Mouse (Mus musculus): ENCODE data around the gene Rabif. TPM values are rescaled to one million over a fixed set of nuclear protein-coding genes. Genes with fewer than 3 reads are reported as not detected.
"Not testable (repeated sequence)": the region's sequence is repeated elsewhere in the genome, so short reads cannot be mapped to it uniquely, and the experiment has no call there.

Gene Rabif
- total RNA-seq (2021) = 1 to 10 TPM; 8.0 to 9.7 TPM
- long read RNA-seq, experiment 1, transcript Rabif-201 (2 exons, 2,861 nt) = major isoform, 8 of 9 reads
- long read RNA-seq, experiment 1, partial matches to known transcripts = 0 of 9 reads
- long read RNA-seq, experiment 1, other reads (novel, unspliced or antisense) = 1 of 9 reads
- long read RNA-seq, experiment 2, transcript Rabif-201 (2 exons, 2,861 nt) = major isoform, 7 of 10 reads
- long read RNA-seq, experiment 2, partial matches to known transcripts = 0 of 10 reads
- long read RNA-seq, experiment 2, other reads (novel, unspliced or antisense) = 3 of 10 reads

GRCm38 (mm10) chr1:134494428-134495215, at the start of gene Rabif:
Gene Rabif (plus strand): TSS chr1:134494648.
- peak; percentile 98 to 99 for DNase-seq

DNA sequence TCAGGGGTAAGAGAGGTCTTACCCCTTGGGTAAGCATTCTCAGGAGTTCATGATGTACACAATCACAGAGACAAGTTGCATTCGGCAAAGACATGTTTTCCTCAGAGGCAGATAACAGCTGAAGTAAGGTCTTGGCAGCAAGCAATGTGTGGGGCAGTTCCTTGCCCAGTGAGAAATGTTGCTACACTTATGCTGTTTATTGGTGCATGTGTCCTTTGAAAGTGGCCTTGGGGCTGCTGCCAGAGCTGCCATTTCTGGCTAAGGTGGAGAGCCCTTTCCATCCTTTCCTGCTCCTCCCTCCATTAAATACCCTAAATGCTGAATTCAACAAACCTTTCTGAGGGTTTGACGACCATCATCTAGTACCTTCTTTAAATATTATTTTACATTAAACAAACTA, 49.0 kb upstream of the Rabif start:
- DNase-seq = no peak

- not testable (repeated sequence) for DNase-seq
These were observed 45.9 kb upstream of the Rabif start for GRCm38 (mm10) chr1:134448537-134448936.

DNA sequence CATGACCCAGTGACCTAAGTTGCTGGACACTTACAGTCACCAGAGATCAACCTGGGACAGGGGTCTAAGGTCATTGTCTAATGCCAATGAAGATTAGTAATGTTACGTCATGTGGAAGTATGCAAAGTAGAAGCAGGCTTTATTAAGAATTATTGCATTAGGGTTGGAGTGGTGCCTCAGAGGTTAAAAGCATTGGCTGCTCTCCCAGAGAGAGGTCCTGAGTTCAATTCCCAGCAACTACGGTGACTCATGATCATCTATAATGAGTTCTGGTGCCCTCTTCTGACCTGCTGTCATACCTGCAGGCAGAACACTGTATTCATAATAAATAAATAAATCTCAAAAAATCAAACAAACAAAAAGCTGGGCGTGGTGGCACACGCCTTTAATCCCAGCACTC, 44.2 kb upstream of the Rabif start:
- DNase-seq = no peak

GRCm38 (mm10) chr1:134450986-134451385, 43.5 kb upstream of the Rabif start:
- DNase-seq = peak; percentile 35 to 67

DNA sequence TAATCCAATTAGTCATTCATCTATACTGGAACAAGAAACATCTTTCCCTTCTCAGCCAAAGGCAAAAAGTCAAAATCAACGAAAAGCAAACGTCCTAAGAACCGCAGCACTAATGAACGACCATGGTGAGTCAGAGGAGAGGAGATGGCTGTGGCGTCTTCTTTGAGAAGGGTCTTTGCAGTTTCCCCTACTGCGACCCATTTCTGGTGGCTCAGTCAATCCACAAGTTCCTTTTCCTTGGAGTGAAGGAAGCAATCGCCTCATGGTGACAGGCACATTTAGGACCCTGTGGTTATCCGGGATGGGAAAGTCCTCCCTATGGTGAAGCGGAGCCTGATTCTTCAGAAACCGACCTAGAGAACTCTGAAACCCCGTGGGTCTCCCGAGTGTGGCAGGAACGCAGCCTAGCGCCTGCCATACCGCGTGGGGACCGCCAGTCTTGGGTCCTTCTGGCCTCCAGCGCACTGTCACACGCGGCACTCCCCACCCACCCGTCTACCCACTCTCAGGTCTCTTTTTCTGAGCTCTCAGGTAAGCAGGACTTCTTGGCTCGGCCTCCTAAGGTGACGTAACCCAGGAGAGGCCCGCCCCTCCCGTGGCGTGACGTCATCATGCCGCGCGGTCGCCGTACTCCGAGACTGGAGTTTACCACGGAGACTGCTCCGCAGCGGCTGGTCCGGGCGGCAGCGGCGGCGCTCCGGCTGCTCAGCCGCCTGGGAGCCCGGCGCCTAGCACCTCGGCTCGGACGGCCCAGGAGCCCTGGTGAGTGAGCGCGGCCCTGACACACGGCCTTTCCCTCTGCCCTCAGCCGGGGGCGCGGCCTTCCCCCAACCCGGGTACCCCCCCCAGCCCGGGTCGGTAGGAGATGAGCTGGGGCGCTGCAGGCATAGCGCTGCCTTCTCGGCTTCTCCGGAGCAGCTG, 39.3 kb upstream of the Rabif start, which contains the start of gene Klhl12:
Klhl12 (plus strand) TSS at position 628 of the 921 bp plus-strand sequence.
- DNase-seq = peak; percentile 94 to 98

GRCm38 (mm10) chr1:134456060-134456459, 38.4 kb upstream of the Rabif start:
- no peak for DNase-seq

- peak in 1 of 2 experiments; percentile 2 for DNase-seq
These were observed 36.2 kb upstream of the Rabif start for GRCm38 (mm10) chr1:134458139-134458727.

- DNase-seq = no peak
These were observed 33.9 kb upstream of the Rabif start for GRCm38 (mm10) chr1:134460294-134461284.

DNA sequence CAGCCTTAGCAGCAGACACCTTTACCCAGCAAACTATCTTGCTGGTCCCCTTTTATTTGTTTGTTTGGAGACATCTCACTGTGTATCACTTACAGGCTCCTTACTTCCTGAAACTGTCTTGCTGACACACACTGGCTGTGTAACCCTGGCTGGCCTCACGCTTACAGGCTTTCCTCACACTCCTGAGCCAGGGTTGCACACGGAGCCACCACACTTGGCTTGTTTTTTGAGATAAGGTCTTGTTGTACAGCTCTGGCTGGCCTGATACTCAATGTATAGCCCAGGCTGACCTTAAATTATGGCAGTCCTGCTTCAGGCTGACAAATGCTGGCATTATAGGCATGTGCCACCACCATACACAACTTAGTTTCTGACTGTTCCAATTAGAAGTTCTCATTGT, 9.8 kb upstream of the Rabif start:
- no peak for DNase-seq

GRCm38 (mm10) chr1:134490903-134491801, 3.3 kb upstream of the Rabif start:
- no peak for DNase-seq

DNA sequence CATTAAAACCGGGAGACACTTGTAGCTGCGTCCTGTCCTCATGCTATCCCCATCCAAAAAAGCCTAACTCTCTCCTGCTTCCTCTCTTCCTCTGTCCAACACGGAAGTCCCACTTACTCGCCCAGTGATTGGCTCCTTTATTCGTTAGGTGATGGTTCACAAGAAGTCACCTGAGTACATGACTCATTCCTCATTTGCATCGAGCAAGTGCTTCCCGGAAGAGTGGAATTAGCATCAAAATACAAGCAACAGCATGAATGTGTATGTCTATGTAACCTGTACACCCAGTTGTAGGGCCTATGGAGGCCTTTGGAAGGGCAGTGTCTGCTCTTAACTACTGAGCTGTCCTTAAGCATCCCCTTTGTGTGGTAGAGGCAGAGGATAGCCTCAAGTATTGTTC, 2.2 kb upstream of the Rabif start:
- DNase-seq = no peak

- no peak for DNase-seq
These were observed 952 bp upstream of the Rabif start for GRCm38 (mm10) chr1:134493496-134493895.

- DNase-seq = no peak
These were observed 492 bp upstream of the Rabif start for GRCm38 (mm10) chr1:134493956-134494355.

- DNase-seq = no peak
These were observed 730 bp downstream of the Rabif start for GRCm38 (mm10) chr1:134495216-134495539.

- DNase-seq = no peak
These were observed 1.5 kb downstream of the Rabif start for GRCm38 (mm10) chr1:134495991-134496390.

DNA sequence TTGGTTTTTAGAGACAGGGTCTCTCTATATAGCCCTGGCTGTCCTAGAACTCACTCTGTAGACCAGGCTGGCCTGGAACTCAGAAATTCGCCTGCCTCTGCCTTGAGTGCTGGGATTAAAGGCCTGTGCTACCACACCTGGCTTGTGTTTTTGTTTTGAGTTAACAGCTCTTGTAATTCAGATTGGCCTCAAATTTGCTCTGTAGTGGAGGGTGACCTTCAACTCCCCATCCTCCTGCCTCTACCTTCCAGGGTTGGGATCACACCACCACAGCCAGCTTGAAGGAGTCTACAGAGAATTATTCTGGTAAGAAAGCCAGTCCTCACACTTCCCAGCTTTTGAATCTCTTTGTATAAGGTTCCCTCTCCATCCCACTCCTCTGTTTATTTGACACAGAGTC, 6.5 kb downstream of the Rabif start:
- DNase-seq = no peak

- DNase-seq = no peak
These were observed 11.8 kb downstream of the Rabif start for GRCm38 (mm10) chr1:134506201-134506600.

DNA sequence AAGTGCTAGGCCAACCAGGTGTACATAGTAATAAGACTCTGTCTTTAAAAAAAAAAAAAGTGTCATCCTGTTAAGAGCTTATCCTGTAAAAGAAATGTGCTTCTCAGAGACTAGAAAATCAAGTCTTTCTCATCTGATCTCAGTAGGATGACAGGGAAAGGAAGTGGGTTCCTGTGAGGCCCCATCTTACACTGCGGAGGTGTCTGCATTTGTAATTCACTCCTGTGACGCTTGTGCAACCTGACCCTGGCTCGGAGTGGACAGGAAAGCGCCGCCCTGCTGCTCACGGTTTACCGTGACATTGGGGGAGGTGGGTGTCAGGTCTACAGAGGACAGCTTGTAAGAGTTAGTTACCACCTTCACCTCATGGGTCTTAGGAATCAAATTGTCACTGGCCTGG, 15.6 kb downstream of the Rabif start:
- DNase-seq = no peak

GRCm38 (mm10) chr1:134512183-134512582, 17.7 kb downstream of the Rabif start:
- no peak for DNase-seq

Measured in heart, adult 18-20 months (tissue).